Mouse (Mus musculus) megakaryocyte, adult 5-6 weeks (primary cell): ENCODE results near the gene Myo5a. TPM values are rescaled to one million over a fixed set of nuclear protein-coding genes. Genes with fewer than 3 reads are reported as not detected.

Experiments
- ATAC-seq: 2 replicates; pipeline ENCODE4 v1.8.0; 2016; ENCODE audit warnings: mild to moderate bottlenecking, inconsistent platforms; ENCODE audit not compliant: poor library complexity, severe bottlenecking
- total RNA-seq, 2 experiments: library from RNA; stranded (forward) in 1 of 2; stranded (reverse) in 1 of 2; fragments of 153-499, 151-499 nt in 1 of 2; fragments of 221-1000, 200-1000 nt in 1 of 2; gene quantifications; 2 replicates each; pipeline versions ENCODE4 v1.2.3 to v1.2.4; 2015 to 2017

The Myo5a gene
- total RNA-seq, 2 experiments from 2014 or later = 119 to 168 TPM

- peak; percentile 80 for ATAC-seq
These were observed 352 bp downstream of the Myo5a start for GRCm38 (mm10) chr9:75071029-75071705.

GRCm38 (mm10) chr9:75071706-75072192 is 934 bp downstream of the Myo5a start:
- ATAC-seq = peak; percentile 72

- no peak for ATAC-seq
These were observed 1.5 kb downstream of the Myo5a start for GRCm38 (mm10) chr9:75072361-75072760.

DNA sequence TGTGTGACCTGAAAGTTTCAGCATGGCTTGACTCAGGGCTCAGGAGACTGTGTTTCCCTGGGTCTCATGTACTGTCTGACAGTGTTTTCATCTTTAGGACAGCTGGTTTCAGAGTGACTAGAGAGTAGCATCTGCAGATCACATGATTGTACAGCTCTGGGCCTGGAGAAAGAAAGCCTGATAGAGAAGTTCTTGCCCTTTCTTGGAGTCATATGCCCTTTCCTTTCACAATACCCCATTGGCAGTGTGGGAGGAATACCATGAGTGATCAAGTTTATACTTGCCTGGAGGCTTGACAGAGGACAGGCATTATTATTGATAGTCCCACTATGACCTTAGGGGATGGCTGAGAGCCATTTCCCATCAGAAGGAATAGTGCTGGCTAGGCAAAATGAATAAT is 6.4 kb downstream of the Myo5a start:
- ATAC-seq = no peak

- no peak for ATAC-seq
These were observed 14.5 kb downstream of the Myo5a start for GRCm38 (mm10) chr9:75085242-75085824.

DNA sequence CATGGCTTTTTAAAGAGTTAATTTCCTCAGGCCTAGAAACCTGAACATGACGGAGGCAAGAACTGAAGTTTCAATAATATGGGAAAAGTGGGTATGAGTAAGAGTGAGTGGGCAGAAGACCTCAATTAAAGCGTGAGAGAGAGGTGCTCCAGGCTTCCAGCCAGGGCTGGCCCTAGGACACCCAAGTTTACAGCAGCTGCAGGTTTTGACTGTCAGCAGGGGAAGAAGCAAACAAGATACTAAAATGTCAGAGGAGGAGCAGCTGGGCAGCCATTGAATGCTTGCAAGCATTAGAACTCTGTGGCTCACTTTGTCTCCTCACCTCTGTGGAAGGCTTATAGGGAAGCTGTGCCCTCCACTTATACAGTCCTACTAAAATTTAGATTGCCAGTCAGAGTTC is 17.0 kb downstream of the Myo5a start:
- no peak for ATAC-seq

GRCm38 (mm10) chr9:75089285-75089684 is 18.5 kb downstream of the Myo5a start:
- no peak for ATAC-seq

DNA sequence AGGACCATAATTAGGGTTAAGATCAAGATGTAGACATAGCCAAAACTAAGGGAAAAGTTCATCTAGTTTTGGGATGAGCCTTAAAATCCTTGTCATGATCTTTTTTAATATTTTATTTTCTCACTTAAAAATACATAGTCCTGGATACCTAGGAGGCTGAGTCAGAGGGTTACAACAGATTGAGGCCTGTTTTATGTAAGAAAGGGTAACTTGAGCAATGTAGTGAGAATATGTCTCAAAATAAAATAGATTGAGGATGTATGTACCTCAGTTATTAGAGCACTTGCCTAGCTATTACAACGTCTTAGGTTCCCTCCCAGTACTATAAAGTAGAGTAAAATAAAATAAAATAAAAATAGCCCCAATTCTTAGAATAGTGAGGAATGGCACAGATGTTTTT is 21.3 kb downstream of the Myo5a start:
- peak; percentile 45; the same call in 1 of the 2 replicates for ATAC-seq

DNA sequence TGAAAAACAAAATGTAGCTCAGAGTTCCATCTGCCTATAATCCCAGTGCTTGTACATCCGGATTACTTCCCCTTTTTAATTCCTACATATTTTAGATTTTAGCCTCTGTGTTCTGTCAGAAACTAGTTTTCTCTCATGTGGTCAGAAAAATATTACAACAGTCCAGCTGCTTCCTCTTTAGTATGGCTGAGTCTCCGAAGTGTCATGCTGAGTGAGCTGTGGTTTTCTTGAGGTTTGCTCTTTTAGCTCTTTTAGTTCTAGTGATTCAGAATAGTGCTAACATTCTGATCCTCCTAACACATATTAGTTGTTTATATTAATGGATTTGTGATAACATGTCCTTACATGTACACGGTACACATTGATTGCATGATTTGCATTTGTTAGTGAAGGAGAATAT is 23.9 kb downstream of the Myo5a start:
- peak; percentile 95 for ATAC-seq

DNA sequence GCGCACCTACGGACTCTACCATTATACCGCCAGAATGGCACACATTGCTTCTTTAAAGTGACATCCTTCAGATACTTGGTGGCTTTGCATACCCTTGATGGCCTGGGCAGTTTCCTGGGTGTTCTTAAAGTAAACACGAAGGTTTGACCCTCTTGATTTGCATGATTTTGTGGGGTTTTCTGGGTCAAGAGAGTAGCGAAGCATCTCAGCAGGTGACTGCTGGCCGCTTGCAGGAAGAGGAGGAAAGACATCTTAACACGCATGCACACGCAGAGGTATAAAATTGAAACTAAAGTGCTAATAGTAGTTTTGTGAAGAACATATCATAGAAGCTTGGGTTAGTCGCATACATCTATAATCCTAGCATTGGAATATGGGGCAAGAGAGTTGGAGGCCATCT is 28.1 kb downstream of the Myo5a start:
- ATAC-seq = no peak

DNA sequence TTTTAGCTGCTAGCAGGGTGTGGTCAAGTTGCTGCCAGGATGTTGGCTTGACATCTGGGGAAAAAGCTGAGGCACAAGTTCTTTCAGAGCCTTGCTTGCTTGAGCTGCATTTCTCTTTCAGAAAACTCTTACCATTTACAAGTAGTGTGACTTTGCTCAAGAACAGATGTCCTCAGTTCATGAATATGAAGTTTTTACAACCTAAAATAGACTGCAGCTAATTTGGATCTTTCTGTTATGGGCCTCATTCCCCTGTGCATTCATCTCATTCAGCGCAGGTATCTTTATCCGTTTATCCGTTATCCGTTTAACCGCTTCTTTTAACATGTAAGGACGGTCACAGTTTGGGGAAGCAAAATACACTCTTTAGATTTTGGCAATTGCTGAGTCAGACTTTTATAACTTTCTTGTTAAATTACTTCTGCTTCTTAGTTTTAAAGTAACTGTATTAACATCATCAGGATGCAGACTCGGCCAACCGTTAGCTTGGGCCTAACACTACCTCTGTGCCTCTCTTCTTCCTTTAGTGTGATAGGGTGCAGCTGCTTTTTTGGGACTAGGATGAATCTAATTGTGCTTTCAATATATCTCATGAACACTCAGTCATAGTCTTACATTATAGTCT is 29.5 kb downstream of the Myo5a start:
- ATAC-seq = peak; percentile 83

GRCm38 (mm10) chr9:75102131-75102530 is 31.3 kb downstream of the Myo5a start:
- ATAC-seq = no peak

DNA sequence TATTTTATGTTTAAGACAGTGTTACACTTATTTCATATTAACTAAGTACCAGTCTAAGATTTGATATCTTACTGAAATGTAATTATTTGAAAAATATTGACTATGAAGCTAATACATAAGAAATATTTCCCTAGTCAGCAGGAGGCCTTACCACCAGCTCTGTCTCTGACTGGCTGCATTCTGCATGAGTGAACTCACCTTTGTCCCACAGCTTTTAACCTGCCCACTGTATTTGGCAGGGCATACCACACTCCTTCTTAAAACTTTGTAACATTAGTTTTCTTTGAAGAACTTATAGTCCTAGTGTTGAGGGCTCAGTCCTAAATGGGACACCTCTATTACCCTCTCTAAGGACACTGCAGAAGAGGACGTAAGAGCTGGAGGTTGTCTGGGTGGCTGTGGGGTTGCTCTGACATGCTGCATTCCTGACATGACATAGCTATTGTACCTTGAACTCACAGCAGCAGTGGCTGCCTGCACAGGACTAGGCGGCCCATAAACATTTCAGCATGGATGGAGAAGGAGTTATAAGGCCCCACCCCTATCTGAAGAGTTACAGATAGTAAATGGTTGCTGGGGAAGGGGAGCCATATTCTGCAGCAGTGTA is 45.9 kb downstream of the Myo5a start:
- ATAC-seq = no peak

GRCm38 (mm10) chr9:75121126-75121525 is 50.3 kb downstream of the Myo5a start:
- no peak for ATAC-seq

GRCm38 (mm10) chr9:75124201-75124721 is 53.4 kb downstream of the Myo5a start:
- no peak for ATAC-seq

DNA sequence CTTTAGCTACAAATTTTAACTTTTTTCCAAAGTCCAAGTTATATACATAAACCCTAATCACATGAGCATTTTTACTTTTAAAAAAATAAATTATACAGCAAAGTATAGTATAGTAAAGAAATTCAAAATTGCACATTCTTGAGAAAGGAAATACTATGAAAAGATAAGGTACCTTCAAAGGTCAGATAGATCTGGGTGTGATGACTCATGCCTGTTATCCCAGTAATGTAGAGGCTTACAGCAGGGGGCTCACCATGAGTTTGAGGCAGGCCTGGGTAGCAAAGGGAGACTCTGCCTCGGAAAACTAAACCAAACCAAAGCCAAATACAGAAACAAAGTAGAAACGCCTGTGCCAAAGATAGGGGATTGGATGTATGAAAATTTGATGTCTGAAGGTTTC is 59.7 kb downstream of the Myo5a start:
- ATAC-seq = no peak

GRCm38 (mm10) chr9:75146911-75147310 is 76.1 kb downstream of the Myo5a start:
- no peak for ATAC-seq

DNA sequence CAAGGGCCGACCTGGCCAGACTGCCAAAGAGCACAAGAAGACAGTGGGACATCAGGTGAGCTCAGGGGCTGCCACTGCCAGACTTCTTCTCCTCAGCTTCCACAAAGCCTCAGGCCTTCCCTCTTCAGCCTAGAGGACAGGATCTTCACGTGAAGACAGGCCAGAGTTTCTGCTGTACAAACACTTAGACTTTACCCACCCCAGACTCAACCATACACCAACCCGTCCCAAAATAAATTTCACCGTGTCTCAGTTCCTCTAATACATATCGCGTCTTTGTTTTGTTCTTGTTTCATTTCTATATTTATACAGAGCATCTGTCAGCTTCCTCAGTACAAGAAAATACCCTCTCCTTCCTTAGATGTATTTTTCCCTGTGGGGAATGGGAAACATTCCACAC is 89.7 kb downstream of the Myo5a start:
- peak; percentile 79 for ATAC-seq

DNA sequence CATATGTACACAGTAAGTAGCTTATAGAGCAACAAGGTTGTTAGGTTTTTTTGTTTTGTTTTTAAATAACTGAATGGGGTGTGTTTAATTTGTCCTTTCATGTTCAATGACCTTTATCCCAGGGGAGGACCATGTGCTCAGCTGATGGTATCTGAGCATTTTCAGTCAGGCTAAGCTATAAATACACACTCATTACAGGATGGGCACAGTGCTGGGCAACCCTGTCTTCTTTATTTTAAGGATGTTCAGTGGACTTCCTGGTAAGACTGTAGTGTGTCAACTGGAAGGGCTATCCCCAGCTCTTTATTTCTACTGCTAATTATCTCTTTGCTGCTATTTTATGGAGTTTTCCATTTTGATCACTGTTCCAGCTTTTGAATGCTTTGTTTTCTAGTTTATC is 92.8 kb downstream of the Myo5a start:
- no peak for ATAC-seq

GRCm38 (mm10) chr9:75171721-75172120 is 100.9 kb downstream of the Myo5a start:
- ATAC-seq = no peak

DNA sequence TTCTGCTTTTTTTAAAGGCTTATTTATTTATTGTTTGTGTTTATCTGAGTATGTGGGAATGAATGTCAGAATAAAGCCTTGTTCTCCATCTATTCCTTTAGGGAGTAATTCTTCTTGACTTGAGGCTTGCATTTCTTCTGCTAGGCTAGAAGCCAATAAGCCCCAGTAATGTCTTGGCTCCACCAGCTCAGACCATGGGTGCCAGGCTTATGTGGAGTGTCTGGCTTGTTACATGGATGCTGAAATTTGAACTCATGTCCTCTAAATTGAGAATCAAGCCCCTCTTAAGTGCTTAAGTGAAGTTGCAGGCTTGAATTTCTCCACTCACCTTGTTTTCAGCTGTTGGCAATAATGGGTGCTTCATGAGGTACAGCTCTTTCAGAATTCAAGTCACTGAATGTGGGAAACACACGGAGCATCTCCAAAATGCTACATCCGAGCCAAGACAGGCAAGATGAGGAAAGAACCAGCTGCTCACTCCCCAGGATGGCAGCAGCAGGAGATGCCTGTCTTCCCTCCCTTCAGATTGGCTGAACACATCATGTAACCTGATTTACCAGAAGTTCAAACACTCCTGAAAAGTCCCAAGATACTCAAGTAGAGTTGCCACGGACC is 116.9 kb downstream of the Myo5a start:
- ATAC-seq = no peak
